Mouse (Mus musculus) c-Kit-negative CD71-positive TER-119-positive erythroid progenitor cells, embryonic 14.5 days (primary cell): Measurements from ENCODE around the gene Stxbp6.

Experiments
- DNase-seq: peaks from one replicate; pipeline ENCODE4 v3.0.0-alpha.2; 2013; ENCODE audit warnings: low read depth, low spot score

Stxbp6 gene

DNA sequence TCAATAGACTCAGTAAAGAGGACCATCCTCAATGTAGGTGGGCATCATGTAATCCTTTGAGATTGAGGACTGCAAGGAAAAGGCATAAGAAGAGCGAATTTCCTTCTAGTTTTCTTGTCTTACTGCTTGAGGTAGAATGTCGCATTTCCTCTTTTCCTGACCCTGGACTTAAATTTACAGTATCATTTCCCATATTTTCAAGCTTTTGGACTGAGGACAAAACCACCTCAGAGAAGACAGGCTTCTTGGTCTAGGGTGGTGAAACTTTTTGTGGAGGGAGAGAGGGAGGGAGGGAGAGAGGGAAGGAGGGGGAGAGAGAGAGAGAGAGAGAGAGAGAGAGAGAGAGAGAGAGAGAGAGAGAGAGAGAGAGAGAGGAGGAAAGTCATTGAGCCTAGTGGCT lies 155.6 kb downstream of the Stxbp6 start:
- DNase-seq = no peak

DNA sequence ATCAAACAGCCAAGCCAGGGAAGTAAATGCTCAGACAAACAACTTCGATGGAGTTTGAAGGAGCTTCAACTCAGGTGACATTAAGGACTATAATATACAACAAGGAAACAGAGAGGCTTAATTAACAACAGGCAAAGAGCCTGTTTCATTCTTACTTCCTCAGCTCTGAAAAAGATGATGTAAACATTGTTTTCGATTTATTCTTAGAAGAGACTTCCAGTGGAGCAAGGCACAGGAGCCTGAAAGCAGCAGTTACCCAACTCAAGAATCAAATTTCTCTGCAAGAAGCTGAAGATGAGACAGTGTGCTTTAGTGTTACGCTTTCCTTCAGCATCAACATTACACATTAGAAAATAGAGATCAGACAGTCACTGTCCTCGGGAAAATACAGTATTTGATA lies 160.7 kb downstream of the Stxbp6 start:
- DNase-seq = no peak

DNA sequence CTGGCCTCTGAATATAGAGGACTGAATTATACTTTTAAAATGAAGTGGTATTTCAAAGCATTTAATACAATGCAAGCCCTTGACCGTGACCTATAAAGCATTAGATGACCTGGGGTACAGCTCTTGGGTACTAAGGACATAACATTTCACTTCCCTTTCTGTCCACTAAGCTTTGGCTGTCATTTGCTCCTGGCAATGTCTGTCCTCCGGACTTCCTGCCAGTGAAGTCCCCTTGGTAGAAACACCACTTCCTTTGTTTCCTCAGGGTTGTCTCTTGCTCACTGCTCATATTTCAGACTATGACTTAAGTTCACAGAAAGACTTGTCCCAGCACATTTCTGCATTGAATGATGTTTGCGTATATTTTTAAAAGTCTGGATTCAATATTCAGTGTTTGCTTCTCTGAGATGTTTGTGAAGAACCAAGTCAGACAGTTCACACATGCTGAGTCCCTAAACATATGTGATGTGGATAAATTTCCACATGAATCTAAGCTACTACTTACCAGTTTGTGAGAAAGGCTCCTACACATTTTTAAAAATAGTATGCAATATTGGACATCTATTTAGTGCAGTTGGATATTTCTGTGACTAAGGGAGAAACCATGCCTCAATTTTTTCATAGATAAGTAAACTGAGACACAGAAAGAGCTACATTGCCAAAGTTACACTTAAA lies 166.3 kb downstream of the Stxbp6 start:
- no peak for DNase-seq

DNA sequence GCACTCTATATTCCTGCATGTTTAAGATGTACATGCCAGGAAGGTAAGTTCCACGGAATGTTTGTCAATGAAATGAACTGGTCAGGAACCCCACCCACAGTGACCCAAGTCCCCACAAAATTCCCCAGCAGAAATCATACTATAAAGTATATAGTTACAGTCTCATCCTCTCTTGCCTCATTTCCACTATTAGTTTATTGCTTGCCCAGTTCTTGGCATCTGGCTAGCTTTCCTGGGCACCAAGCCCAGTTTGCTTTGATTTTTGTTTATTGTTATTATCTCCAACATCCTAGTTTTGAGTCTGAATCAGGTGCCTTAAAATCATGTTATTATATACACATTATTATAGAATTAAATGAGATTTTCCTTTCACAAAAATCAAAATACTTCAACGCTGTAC lies 168.5 kb downstream of the Stxbp6 start:
- no peak for DNase-seq

DNA sequence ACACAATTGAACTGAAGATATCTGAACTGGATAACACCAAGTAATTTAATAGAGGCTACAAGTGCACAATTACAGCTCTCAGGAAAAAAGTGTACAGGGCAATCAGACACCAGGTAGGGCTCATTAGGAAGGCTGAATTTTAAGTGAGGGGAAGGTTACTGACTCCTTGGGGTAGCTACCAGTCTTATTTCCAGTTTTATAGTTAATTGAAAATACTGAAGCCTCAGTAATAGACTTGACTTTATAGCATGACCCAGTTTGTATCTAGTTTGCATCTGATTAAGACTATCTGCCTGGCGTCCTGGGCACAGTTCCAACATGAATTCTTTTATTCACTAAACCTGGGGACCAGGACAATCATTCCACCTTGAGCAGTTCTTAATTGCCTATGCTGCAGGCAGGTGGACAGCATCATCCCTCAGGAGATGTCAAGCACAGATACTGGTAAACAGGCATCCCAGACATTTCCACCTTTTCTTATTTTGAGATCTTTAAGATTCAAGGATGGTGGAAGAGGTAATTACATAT lies 171.2 kb downstream of the Stxbp6 start:
- DNase-seq = no peak

DNA sequence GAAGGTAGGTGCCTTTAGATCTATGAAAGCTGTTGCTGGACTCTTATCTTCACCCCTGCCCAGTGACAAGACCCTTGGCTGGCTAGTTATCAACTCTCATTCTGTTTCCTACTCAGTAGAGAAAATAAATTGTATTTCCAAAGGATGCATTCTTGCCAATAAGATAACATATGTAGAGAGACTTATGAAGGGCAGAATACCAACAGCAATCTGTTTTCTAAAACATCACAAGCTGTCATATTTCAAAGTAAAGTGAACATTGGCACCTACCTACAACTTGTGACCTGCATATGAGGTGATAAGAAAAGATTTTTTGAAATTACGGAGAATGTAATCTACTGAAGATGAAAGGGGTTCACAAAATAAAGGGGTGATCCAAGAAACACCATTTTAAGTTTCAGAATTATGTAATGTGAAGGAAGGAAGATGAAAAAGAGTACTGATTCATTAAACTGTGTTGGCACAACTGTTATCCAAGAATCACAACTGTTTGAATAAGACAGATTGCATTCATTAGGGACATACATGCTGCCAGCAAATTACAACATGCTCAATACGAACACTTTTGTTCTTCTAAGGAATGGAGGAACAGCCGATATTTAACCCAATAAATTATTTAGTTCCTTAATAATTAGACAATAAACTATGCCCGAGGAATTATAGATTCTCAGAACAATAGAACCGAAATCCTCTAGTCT lies 175.2 kb downstream of the Stxbp6 start:
- DNase-seq = no peak

DNA sequence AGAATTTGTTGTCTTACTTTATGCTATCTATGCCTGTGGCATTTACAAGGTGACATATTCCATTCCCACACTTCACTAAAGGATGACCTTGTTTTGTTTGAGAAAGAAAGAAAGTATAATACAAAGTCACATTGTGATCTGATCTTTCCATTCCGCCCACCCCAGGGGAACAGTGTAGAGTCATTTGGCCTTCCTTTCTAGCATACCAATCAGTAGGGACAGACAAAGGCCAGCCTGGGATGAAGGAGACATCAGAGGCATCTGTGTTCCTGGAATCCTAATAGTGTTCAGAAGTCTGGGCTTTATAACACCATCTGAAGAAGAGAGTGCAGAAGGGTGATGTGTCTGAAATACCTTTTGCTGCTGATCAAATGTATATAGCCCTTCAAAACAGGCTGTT lies 178.0 kb downstream of the Stxbp6 start:
- DNase-seq = no peak

DNA sequence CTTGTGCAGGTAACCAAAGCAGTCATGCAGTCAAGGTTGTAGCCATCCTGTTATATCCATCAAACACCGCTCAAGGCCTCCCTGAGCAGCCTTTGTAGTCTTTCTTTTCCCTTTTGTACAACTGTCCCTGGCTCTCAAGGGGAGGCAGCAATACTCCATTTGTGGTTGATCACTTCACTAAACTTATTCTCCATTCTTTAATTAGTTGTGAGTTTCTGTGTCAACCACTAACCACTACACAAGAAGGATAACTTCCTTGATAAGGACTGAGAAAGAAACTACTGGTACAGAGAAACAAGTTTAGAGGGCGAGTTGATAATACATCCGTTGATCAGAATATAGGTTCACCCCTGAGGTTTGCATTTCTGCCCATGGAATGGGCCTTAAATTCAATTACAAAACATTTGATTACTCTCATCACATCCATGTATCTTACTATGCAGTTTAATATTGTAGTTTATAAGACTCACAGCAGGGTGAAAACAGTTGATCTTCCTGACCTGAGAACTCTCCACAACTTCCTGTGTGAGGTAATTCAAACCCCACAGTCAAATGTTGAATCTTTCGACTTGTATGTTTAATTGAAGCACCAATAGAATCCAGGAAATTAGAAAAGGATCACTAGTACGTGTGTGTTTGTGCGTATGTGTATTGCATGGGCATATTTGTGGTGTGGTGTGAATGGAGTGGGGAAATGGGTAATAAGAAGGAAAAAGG lies 184.7 kb downstream of the Stxbp6 start:
- DNase-seq = no peak

DNA sequence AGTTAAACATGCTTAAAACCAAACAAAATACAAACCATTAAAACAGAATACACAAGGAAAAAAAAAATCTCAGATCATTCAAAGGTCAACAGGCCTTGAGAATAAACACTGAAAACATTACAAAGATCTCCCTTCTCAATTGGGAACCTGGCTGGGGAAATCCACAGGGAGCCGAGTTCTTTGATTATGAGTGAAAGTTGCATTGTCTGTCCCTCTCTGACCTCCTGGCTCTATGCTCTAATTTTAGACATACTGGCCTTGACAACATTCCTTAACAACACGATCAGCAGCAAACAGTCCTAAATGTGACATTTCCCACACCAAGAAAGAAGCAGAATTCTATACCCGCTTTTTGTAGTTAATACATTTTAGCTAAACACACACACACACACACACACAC lies 187.7 kb downstream of the Stxbp6 start:
- no peak for DNase-seq

DNA sequence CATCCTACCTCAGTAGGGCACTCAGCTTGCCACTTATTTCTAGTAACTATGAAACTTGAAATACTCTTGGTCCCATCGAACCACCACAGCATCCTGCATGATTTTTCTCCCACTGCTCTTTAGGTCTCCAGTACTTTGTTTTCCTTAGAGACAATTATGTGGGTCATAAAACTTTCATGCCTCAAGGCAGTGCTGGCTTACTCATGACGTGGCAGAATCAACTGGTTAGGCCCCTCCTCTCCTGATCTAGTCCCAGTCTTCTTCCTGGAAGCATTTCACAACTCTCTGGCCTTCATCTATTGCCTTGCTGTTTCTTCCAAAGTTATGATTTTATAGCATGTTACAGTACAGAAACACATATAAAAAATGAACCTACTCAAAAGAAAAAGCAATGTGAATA lies 201.8 kb downstream of the Stxbp6 start:
- no peak for DNase-seq

DNA sequence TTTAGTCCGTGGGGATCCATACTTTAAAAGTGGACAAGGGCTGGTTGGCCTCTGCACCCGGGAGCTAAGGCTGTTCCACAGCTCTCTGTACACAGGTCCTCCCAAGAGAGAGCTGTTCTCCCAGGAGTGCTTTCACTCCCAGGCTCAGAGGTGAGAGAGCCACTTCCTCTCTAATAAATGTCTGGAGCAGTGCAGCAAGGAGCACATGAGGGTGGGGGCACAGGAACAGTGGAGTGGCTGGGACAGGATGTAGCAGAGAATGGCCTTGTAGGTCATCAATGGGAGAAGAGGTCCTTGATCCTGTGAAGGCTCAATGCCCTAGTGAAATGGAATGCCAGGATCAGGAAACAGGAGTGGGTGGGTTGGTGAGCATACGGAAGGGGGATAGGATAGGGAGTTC lies 209.1 kb downstream of the Stxbp6 start:
- DNase-seq = no peak

DNA sequence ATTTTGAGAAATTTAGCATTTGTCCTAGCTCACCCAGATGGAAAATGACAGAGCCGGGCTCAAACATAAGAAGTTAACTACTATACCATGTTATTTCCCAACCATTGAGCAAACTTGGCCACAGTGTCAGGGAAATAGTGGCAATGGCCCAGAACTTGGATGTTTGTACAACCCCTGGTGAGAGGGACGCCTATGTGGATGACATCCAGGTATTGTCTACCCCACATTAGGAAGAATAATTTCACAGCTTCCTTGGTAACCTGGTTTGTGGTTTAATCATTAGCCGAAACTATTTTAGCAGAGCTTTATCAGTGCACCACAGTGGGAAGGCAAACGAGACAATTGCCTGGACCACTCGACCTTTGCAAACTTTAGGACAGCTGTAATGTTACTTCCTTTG lies 215.1 kb downstream of the Stxbp6 start:
- DNase-seq = no peak

DNA sequence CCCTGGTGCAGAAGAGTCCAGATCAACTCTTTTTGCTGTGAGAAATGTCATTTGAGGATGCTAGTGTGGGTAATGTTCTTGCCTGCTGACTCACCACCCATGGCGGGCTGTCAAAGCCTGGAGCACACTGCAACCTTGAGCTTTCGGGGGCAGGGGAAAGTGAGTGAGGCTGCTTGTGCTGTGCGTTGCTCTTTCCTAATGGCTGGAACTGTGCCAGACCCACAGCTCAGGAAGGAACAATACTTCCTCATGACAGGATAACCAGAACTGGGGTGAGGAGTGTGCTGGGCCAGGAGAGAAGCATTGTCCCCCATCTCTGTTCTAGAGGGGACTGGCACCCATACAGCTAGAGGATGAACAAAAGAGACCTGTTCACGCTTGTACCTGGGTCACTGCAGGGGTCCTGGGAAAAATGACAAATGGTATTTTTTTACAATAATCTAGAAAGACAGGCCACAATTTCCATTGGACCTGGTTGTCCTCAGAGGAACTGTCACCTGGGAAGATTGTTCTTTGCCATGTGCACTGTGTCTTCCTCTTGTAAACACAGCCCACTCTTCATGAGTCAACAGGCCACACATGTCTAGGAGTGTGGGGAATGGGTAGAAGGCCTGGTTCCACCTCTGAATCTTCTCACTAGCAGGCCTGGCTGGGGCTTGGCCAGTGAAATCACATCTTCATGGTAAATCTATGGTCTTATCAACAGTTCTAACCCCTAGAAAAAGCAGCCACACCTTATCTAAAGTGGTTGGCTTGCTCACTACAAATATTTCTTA lies 216.2 kb downstream of the Stxbp6 start:
- DNase-seq = no peak

DNA sequence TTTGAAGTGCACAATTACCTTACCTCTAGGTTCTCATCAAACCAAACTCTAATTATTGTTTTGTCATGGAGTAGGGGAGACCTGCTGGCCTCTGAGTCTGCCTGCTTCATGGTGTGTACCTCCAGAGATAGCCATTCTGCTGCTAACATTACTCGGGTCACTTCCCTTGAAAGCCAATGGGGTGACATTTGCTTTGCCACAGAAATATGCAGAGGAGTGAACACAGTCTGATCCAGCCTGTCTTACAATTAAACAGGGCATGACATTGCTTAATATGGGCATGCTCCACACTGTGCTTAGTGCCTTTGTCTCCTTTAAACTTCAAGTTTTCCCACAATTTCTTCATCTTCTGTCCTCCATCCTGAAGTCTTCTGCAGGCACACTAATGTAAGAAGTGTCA lies 222.5 kb downstream of the Stxbp6 start:
- no peak for DNase-seq

DNA sequence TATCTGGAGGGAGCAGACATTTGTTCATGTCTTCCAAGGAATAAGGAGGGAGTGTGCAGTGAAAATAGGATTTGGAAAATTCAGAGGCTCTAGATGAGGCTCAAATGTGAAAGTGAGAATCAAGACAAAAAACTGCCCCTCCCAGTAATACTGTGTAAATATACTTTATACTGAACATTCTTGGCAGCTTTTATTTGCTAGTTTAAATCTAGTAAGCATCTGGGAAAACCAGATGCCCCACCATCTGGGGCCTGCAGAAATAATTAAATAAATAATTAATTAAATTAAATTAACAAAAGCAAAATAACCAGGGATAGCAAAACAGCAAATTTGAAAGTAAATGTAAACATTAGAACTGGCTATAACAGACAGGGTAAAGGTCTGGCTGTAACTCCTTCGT lies 224.0 kb downstream of the Stxbp6 start:
- DNase-seq = no peak

DNA sequence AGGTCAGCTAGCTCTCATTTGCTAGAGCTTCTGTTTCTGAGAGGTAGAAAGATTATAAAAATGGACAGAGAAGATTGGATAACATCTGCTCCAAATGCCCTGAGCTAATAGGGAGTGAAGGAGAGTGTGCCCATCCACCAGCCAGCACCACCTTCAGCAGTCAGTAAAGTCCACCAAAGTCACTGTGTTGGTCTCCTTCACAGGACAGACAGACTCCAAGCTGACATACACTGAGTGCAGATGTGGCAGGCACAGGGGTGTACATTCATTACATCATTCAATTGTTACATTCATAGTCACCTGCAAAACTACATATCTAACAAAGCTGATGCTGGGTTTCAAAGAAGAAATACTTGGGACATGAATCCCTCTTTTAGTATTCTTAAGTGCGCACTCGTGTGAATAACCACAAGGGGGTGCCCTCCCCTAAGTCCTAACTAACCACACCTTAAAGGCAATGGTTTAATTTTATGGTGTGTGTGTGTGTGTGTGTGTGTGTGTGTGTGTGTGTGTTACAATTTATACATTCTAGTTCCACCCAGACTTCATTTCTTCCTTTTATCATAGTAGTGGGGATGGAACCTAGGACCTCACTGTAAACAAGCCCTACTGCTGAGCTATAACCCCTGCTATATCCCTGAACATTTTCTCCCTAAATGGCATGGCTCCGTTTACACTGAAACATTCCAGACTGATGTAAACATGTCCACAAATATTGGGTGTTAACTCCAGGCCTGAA lies 225.9 kb downstream of the Stxbp6 start:
- DNase-seq = no peak

DNA sequence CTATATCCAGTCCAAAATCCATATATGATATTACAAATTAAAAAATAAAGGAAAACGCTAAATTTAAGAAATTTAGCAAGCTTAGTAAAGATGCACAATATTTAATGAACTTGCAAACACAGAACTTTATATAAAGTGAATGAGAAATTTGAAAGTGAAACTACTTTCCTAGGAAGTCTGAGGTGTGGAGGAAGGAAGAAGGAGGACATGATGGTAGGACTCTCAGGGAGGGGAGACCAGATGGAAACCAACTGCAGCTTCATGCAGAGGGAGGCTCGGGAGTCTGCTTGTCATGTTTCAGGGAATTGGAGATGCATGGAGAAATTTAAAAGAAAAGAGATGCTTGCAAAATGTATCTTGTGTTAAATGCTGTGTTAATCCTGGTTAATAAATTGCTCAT lies 233.9 kb downstream of the Stxbp6 start:
- DNase-seq = no peak

DNA sequence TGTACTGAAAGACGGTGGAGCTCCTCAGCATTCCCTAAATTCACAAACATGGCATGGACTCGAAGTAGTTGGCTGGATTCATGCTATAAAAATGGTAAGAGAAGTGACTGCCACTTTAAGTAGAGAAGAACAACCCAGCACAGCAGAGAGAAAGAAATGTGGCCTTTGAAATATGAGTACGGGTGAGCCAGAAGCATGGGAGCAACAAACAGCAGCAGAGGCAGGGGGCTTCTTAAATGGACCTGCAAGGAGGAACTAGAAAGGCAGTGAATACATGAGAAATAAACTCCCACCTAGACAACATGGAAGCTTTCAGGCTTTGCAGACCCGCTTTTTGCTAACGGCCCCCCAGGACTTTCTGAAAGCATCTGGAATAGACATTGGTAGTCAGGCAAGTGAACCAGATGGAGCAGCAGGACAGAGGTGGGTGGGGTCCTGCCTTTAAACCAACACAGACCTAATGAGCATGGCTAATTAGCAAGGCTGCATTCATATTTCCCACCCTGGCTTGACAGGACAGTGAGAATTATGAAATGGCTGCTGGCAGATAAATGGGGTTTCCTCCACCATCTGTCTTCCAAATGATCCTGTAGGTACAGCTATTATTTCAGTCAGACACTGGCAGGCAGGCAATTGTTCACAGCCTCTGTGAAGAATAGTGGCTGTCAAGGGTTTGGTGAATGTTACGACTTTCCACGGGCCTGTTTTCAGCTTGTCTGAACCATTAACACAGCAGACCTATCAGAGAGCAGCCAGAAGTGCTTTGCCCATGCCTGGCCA lies 234.7 kb downstream of the Stxbp6 start:
- DNase-seq = no peak

DNA sequence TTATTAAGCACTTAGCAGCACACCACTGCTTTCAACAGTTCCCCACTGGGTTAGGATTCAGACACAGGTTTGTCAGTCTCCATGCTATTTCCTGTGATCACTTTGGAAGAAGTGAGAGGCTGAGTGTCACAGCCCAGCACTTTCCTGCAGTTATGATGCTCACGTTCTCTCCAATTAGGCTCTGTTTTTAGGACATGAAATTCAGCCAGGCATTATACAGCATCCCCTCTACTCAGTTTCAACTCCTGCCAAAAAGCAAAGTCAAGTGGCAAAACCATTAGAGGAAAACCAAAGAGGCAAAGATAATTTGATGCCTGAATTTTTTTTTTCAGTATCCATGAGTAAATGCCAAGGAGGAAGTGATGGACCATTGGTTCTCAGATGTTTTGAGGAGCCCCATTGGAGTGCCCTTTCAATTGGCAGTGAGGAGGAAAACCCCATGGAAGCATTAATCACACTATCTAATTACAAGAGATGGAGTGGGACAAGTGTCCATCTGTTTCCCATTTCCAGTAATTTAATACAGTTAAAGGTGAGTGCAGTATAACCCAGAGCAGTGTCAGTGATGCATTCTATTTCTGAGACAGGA lies 238.5 kb downstream of the Stxbp6 start:
- DNase-seq = no peak

DNA sequence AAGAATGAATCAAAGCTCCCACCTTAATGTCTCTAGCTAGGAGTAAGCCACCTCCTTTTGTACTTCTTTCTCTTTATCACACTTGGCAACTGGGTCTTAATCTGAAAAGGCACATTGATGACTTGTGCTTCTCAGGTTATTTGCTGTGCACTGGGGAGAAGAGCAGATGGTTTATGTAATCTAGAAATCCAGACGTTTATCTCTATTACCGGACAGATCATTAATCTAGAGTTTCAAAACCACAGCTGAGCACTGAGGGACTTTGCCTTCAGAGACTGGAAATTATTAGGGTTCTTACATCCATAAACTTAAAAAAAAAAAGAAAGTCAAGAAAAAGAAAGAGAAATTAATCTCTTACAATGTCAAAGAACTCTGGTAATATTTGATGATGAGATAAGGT lies 262.6 kb downstream of the Stxbp6 start:
- DNase-seq = no peak
